Mouse (Mus musculus) right cerebral cortex, adult 18-20 months (tissue): ENCODE results near the gene Iqcf1.

ENCODE experiments used
- DNase-seq: peaks from one replicate; pipeline ENCODE4 v3.0.0; 2022; ENCODE audit warnings: mixed read lengths

Iqcf1 gene

GRCm38 (mm10) chr9:106499667-106500066 is at the start of gene Iqcf1:
Gene Iqcf1 (plus strand): TSS chr9:106499967.
- DNase-seq = no peak

GRCm38 (mm10) chr9:106450661-106451060 is 49.1 kb upstream of the Iqcf1 start:
- no peak for DNase-seq

GRCm38 (mm10) chr9:106451298-106451697 is 48.5 kb upstream of the Iqcf1 start:
- DNase-seq = no peak

GRCm38 (mm10) chr9:106451899-106452298 is 47.9 kb upstream of the Iqcf1 start:
- DNase-seq = no peak

- DNase-seq = no peak
These were observed 47.4 kb upstream of the Iqcf1 start for GRCm38 (mm10) chr9:106452351-106452750.

- DNase-seq = no peak
These were observed 46.9 kb upstream of the Iqcf1 start for GRCm38 (mm10) chr9:106452821-106453220.

- DNase-seq = no peak
These were observed 46.3 kb upstream of the Iqcf1 start, which contains the start of gene Pcbp4 for GRCm38 (mm10) chr9:106453271-106454070. Gene Pcbp4 (plus strand): TSS chr9:106453291.

- DNase-seq = no peak
These were observed 45.6 kb upstream of the Iqcf1 start for GRCm38 (mm10) chr9:106454071-106454761.

- peak; percentile 64 for DNase-seq
These were observed 44.7 kb upstream of the Iqcf1 start for GRCm38 (mm10) chr9:106454888-106455681.

- DNase-seq = no peak
These were observed 43.2 kb upstream of the Iqcf1 start for GRCm38 (mm10) chr9:106456325-106457162.

GRCm38 (mm10) chr9:106457163-106457559 is 42.6 kb upstream of the Iqcf1 start:
- DNase-seq = no peak

- DNase-seq = no peak
These were observed 41.8 kb upstream of the Iqcf1 start for GRCm38 (mm10) chr9:106457920-106458319.

- no peak for DNase-seq
These were observed 39.8 kb upstream of the Iqcf1 start for GRCm38 (mm10) chr9:106459946-106460345.

- DNase-seq = no peak
These were observed 39.3 kb upstream of the Iqcf1 start for GRCm38 (mm10) chr9:106460401-106461025.

- no peak for DNase-seq
These were observed 38.7 kb upstream of the Iqcf1 start for GRCm38 (mm10) chr9:106461026-106461415.

GRCm38 (mm10) chr9:106461641-106462429 is 37.9 kb upstream of the Iqcf1 start:
- DNase-seq = no peak

GRCm38 (mm10) chr9:106462430-106462800 is 37.4 kb upstream of the Iqcf1 start:
- no peak for DNase-seq

GRCm38 (mm10) chr9:106463122-106464063 is 36.4 kb upstream of the Iqcf1 start:
- no peak for DNase-seq

- DNase-seq = peak; percentile 84
These were observed 34.8 kb upstream of the Iqcf1 start for GRCm38 (mm10) chr9:106464751-106465541.
